Mouse (Mus musculus) cerebellum, adult 9-10 months (tissue): ENCODE measurements around the gene Diras2.

Experiments used
- DNase-seq: peaks from one replicate; pipeline ENCODE4 v3.0.0; 2022

Gene Diras2

DNA sequence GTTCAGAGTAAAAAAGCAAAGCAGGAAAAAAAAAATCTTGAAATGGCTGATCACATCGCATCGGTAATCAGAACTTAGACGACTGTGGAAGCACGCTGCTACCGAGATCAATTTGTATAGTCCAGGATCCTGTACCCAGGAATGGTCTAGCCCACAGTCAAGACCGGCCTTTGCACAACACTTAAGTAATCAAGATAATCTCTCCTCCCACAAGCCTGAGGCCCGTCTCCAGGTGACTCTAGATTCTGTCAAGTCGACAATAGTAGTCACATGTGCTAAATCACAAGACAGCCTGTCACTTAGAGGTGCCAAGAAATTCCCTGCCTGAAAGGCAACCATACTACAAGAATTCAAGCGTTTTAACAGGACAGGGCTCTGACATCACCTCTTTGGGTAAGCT lies at the start of gene Diras2:
Gene Diras2 (minus strand): TSS at position 159 of the 400 bp plus-strand sequence.
- peak; percentile 75 for DNase-seq

DNA sequence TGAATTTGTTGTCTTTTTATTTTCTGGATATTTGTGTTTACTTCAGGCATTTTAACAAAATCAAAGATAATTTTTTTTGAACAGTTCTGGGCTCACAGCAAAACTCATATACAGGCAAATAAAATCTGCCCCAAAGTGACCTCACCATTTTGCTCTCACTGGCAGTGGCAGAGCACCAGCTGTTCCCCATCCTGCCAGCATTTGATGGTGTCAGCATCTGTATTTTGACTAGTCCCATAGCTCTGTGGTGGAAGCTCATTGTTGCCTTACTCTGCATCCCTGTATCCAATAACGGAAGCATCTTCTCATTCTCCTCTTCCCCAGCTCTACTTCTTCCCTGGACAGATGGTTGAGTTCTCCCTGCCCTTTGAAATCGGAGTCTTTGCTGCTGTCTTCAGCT lies 47.7 kb upstream of the Diras2 start:
- DNase-seq: no peak

DNA sequence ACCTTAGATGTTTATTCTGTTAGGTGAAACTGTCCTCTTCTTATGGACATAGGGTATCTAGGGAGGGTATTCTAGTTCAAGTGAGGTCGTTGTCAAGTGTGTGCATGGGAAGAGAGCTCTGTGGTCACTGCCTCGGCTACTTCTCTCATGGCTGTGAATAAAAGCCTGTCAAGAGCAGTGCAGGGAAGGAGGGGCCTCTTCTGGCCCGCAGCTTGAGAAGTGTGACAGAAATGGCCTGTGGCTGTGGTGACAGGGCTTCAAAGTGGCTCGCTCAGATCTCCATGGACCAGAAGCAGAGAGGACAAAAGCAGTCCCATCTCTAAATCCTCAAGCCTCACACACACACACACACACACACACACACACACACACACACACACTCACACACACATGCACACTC lies 46.9 kb upstream of the Diras2 start:
- DNase-seq: no peak

DNA sequence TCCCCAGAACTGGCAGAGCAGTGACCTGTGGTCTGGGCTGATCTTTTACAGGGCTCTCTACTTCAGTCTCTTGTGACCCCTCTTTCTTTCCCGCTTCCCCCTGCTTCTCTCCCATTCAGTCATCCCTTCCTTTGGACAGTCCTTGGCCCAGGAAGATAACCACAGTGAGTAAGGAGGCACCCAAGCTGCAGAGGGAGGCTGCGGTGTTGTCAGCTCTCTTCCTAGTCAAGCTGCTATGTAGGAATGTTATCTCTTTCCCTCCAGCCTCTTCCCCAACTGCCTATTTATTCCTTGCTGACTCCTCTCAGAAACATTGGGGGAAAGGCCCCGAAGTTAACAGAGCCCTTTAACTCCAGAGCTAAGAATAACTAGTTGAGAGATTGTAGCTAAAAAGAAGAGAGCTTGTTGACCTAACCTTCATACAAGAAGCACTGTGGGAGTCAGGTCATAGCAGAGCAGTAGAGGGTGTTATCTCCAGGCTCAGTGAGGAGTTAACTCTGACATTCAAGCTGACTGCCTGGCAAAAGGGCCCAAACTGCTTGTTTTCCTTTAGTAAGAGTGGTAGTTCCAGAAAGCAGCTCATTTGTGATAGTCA lies 46.3 kb upstream of the Diras2 start:
- no peak for DNase-seq

DNA sequence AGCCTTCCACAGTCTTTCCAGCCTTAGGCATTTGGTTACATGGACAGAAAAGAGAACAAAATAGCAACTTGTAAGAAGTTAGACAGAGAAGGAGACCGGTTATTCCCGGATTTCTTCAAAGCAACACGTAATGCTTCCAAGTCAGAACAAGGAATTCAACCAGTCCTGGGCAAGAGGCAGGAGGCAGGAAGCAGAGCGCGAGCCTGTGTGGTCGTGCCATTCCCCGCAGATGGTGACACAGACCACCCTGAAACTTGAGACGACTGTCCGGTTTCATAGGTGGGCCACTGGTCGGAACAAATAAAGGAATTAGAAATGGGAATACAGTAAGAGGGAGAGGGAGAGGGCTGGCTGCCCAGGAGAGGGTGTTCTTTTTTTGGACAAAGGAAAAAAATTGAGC lies 45.8 kb upstream of the Diras2 start:
- no peak for DNase-seq

DNA sequence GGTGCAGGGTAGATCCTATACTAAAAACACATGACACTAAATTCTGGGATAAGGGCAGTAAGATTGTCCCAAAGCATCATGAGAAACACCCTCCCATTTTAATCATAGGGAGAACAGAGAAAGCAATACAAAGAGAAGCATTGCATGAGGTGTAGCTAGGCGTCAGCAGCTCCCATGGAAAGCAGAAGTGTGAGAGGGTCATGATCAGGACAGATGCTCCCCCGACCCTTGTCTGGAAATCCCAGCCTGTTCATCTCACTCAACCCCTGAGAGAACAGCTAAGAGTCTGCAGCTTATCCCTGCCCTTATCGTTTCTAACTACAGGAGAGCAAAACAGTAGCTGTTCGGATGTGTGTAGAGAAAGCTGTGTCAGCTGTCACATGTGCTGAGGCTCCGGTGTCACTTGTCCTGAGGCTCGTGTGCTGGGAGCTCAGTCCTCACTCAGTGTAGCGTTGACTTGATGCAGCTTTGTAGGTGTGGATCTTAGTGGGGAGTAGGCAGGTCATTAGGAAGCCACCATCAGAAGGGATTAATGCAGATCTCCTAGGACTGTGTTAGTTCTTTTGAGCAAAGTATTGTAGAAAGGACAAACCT lies 45.0 kb upstream of the Diras2 start:
- no peak for DNase-seq

DNA sequence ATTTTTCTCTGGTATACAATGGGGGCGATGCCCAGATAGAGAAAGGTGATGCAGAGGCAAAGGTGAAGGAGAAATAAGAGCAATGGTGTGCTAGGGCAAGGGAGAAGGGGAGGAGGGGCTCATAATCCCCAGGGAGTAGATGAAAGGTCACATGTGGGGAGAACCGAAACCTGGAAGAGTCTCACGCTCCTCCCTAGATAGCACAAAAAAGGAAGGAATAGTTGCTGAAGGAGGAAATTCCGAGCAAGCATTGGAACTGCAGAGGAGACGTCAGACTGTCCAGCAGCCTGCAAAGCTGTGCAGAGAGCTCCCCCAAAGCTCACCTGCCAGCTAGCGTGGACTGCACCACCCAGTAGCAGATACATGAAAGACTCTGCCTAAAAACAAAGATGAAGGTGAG lies 44.4 kb upstream of the Diras2 start:
- DNase-seq: no peak

DNA sequence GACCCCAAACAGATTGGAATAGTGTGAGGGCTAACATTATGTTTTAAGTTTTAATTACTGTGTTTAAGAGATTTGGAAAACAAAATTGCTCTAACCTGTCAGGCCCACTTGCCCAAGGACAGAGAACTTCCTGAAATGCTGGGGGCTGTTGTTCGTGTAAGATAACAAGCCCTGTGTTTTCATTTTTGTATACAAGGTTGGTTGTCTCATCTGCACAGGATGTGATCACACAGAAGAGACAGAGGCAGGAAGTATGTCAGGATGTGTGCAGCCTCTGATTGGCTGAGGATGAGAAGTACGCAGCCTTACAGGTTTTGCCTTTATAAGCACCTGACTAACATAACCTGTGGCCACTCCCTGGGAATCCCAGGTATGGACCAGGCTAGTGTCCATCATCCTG lies 43.2 kb upstream of the Diras2 start:
- DNase-seq: no peak

DNA sequence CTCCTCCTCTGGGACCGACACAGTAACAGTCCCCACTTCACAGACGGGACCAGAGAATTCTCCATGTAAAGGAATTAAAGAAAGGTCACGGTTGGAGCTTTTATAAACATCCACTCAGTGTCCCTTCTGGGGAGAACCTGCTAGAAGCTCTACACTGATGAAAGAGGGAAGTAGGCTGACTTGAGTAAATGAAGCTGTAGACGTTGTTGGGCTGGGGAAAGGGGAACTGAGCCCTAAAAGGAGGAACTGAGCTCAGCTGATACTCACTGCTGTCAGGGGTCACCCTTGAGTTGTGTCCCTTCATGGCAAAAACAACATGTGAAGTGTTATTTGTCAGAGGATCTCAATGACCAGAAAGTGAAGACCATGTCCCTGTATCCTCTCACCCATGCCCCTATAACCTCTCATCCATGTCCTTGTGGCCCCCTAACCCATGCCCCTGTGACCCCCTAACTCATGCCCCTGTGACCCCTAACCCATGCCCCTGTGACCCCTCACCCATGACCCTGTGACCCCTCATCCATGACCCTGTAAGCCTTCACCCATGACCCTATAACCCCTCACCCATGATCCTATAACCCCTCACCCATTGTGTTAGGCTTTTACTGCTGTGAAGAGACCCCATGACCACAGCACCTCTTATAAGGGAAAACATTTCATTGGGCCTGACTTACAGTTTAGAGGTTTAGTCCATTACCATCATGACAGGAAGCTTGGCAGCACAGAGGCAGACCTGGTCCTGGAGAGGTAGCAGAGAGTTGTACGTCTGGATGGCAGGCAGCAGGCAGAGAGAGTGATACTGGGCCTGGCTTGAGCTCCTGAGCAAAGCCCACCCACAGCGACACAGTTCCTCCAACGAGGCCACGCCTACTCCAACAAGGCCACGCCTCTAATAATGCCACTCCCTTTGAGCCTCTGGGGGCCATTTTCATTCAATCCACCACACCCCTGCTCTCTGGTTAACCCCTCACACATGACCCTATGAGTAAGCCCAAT lies 41.7 kb upstream of the Diras2 start:
- DNase-seq: no peak

DNA sequence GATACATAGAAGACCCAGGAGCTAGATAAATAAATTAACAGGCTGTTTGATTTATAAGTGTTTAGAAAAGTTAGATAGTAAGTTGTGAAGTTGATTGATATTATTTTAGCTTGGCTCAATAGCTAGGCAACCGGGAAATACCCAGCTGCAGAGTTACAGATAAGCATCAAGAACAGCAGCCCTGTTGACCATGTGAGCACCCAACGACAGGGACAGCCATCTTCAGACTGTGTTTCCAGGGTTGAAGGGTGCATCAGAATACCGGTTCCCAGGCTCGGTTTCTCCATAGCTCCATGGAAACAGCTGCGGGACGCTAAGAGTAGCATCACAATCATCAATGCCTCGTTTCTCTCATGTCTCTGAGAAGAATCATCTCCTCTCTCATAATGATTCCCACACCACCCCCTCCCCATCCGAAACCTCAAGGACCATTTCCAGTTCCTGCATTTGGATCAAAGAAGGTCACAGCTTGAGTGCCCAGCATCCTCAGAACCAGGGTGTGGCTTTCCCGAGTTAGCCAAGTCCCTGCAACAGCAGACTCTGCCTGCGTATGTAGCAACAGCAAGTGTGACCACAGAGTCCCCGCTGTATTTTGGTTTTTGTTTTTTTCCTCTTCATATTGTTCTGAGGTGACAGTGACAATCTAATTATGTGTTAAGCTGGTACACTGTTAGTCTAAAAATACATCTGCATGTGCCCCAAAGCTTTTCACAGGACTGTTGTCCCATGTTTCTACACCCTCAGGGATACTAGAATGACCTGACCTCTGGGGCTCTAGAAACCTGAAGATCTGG lies 40.7 kb upstream of the Diras2 start:
- no peak for DNase-seq

DNA sequence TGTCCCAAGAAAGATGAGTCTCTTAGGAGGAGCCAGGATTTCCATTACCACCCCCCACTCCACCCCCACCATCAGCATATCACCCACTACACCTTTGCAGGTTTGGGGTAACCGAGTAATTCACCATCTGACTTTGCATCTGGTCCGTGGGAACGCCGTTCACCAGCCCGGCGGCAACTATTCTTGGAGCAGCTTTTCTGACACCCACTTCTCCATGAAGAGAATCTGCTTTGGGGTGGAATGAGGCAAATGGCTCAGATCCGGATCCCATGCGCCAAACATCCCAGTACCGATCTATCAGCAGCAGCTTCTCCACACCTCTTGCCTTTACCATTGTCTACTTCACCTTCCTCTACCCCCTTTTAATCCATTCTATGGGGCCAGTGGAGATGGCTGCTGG lies 39.2 kb upstream of the Diras2 start:
- no peak for DNase-seq

DNA sequence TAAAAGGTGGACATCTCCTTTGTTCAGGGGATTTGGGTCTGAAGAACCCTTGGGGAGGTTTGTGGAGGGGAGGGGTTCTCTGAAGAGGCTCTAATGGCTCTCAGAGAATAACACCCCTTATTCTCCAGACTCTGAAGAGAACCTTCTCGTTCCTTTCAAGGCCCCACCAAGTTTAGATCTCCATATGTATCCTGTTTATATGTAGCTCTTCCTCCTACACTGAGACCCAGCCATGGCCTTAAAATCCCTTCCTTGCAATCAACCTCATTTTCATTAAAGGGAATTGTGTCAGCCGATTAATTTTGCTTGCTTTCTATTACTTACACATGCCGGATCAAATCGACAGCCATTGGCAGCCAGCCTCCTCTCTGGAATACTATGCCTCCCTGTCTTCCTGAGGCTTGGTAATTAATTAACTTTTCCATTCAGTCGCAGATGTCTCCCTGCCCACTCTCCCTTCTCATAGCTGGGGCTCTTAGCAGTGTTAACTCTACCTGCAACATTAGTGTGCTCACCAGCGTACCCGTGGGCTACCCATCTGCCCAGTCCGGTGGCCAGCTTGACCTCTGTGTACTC lies 38.2 kb upstream of the Diras2 start:
- no peak for DNase-seq

DNA sequence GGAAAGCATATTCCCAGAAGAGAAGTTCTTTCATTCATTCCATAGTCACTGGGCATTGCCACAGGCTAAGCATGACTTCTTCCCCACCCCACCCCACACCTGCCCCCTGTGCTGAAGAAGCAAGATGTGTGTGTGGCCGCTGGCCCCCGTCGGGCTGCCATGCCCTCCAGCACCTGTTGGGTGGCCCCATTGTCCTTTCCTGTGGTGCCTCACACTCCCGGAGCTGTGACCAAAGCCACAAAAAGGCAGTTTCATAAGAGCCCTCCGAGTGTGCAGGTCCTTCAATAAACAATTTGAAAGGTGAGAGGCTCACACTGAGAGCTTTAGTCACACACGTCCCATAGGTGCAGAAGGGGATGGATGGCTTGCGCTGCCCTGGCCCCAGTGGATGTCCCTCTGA lies 35.7 kb upstream of the Diras2 start:
- DNase-seq: no peak

DNA sequence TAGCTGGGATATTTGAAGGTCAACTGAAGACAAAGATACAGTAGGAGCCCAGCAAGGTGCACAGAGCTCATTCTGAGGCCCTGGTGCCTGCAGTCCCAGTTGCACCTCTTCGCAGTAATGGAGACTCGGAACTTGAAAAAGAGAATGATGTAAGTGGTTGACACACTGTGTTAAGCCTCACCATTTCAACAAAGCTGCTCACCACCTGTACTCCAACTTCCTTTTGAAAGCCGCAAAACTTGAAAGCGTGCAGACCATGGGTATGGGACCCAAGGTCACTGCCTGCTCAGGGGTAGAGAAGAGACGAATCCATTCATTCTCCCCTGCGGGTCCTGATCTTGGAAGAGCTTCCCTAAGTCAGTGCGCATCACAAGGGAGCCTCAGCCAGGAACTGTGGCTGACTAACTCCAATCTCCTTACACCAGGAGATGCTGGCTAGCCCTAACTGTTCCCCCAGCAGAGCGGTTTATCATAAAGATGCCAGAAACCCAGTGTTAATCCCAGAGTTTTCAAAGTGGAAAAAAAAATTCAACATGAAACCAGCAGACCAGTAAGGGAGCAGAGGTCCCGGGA lies 35.2 kb upstream of the Diras2 start:
- DNase-seq: no peak

DNA sequence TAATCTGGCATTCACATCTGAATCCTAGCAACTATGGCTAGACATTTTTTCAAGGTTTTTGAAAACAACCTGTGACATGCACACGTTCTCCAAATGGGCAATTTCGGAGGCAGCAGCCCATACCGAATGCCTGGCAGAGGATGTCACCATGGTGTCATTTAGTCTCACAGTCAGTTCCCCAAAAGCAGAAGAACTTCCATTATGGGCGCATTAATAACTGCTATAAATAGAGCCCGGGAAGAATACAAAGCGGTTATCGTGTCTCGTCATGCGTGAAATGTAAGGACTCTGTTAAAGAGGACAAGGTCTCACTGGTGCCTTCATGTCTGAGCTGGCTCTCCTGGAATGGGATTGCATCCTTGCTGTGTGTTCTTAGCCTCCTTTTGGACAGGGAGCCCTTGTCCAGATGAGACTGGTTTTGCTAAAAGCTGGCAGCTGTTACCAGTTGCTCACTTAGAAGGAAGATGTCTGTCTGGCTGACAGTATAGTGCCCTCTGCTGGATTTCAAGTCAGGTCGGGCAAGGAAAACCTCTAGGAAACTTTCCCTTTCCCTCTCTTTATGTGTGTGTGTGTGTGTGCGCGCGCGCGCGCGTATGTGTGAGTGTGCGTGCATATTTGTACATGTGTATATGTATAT lies 34.1 kb upstream of the Diras2 start:
- peak; percentile 41 for DNase-seq

DNA sequence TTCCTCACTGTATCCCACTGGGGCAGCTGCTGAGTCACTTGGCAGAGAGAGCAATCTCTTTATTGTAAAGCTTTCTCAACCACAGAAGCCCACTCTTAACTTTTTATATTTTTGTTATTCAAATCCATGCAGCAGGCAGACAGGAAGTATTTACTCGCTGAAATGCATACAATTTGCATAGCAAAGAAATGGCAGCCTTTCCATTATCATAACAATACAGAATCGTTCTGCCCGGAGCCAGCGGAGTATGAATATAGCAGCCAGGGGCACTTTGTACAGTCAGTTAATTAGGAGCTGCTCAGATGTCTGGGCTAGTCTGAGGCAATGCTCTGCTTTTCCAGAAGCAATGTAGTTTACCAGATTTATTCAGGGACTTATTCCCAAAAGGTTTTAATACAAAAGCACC lies 31.1 kb upstream of the Diras2 start:
- DNase-seq: no peak

DNA sequence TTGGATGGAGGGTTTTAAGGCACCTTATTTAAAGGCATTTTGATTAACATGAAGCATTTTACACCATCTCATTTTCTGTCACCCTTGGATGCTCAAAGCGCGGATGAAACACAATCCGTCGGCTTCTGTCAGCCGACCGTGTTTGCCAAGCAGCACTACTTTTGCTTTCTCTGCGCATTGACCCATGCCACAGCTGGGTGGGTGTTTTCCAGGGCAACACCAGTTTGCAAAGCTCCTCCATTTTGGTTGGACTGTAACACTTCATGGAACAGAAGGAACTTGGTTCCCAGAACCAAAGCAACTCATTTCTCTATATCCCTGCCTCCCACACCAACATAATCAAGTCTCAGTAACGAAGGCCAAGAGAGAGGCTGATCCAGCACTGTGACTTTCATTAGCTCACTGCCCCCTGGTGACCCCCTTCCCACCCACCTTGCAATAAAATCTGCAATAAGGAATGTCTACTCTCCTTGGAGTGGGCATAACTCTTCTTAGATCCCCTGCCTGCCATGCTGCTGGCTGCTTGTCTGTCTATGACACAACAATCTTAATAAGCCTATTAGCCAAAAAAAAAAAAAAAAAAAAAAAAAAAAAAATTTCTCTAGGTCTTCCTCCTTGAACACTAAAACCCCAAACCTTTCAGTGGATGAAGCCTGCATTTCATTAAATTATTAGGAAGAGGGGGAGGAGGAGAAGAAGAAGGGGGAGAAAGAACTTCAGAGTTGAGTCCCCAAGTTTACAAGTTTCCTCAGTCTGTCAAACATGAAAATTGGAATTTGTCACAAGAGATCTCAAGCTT lies 30.5 kb upstream of the Diras2 start:
- no peak for DNase-seq

DNA sequence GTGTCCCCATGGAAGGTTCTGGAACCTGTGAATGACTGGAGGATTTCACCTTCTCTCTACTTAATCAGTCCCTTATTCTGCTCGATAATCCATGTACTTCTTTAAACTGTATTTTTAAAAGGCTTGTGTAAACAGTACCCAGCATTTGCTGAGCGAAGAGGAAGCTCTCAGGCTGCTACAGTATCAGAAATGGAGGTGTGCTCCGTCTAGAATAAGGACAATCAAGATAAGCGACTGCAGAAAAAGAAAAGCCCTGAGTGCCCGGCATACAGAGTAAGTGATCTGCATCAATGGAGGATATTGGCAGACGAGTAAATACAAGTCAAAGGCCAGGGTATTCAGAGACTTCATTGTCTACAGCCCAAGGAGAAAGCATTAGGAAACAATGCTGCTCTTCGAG lies 26.3 kb upstream of the Diras2 start:
- DNase-seq: no peak

DNA sequence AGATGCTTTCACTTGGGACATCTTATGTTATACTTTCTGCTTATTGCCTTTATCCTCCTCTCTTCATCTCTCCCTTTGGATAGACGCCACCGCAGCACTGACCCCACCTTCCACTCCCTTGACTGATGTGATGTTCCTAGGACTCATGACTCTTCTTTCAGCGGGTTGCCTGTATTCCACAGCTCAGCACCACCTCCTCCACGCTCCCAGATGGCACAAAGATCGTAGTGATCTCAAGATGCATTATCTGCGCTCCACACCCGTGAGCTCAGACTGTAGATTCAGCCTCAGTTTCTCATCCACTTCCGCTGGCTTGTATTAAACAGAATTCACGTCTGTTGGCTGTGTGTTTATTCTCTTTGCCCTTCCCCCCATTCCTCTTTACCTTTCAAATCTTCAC lies 23.6 kb upstream of the Diras2 start:
- no peak for DNase-seq

DNA sequence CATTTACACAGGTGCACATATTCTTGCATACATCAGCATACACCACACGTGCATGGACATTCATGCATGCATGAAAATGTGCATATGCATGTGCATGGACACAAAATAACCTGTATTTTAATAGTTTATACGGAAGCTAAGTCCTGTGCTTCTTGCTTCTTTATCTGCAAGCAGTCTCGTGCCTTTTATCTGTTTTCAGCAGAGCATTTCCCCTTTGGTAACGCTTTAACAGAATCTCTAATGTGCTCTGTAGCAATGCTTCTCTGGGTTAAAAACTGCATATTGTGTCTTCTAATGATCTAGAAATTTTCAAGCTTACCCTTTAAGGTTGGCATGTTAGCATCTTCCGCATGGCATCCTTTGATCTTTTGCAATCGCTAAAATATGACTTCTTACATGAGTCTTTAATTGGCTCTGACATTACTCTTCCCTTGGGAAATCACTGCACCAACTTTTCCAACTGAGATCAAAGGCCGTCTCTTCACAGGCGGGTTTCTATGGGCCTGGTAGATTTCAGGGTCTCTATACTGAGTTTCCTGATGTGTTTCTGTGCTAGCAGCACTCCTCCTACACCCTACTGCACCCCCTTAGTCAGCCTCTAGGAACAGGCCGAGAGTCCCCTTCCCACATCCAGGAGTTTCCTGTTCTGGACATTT lies 21.9 kb upstream of the Diras2 start:
- DNase-seq: no peak

DNA sequence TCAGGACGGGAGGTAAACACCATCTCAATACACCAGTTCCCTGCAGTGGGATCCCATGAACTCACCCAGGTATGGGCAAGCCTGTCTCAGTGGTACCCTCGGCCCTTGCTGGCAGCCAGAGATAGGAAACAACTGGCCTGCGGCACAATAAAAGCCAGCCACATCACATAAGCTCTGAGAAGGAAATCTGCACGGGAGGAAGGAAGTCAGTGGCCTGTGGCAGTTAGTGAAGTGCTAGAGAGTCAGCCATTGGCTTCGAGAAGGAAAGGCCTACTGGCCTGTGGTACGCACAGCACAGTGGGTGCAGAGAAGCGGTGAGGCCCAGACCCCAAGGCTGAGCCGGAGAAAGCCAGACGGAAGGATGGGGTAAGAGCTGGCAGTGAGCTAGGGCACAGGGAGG lies 20.2 kb upstream of the Diras2 start:
- DNase-seq: no peak
